Mouse (Mus musculus) cortical plate, adult 2 months (tissue): Measurements from ENCODE around the gene Kmt2a. TPM values are rescaled to one million over a fixed set of nuclear protein-coding genes. Genes with fewer than 3 reads are reported as not detected.

Experiments used
- H3K27ac ChIP-seq: fragments of 200-500 bp; 2 replicates; pipeline ENCODE4 v1.5.1; 2012; ENCODE audit warnings: low read length, control low read depth, inconsistent platforms; ENCODE audit not compliant: insufficient read depth
- H3K4me1 ChIP-seq: fragments of 200-500 bp; 2 replicates; pipeline ENCODE4 v1.6.1; 2011; ENCODE audit warnings: low read length; ENCODE audit not compliant: control insufficient read depth, insufficient read depth
- H3K4me3 ChIP-seq: fragments of 200-500 bp; 2 replicates; pipeline ENCODE4 v1.5.1; 2011; ENCODE audit warnings: mild to moderate bottlenecking, low read length, control low read depth; ENCODE audit not compliant: insufficient read depth
- CTCF ChIP-seq: fragments of 200-500 bp; IDR thresholded peaks from 2 replicates; pipeline ENCODE4 v1.5.1; 2011; ENCODE audit warnings: mild to moderate bottlenecking, control low read depth, low read length; ENCODE audit not compliant: insufficient read depth; ENCODE audit errors: extremely low read depth
- POLR2A ChIP-seq: fragments of 200-500 bp; IDR thresholded peaks from 2 replicates; pipeline ENCODE4 v1.6.1; 2011; ENCODE audit warnings: mild to moderate bottlenecking, low read length, control low read depth; ENCODE audit not compliant: insufficient read depth; ENCODE audit errors: extremely low read depth
- polyA plus RNA-seq: library from polyadenylated mRNA; depleted of rRNA; stranded (reverse); fragments of >200 nt; gene quantifications from 2 replicates; pipeline ENCODE4 v1.2.3, GENCODE M21; 2012; rRNA removed

Gene Kmt2a
- polyA plus RNA-seq, 1 experiment: 28.6 TPM

GRCm38 (mm10) chr9:44767101-44768028 is 113.7 kb downstream of the Kmt2a start, which contains the start of the genes Arcn1 and Ift46:
TSS of gene Arcn1 (minus strand) at chr9:44767845.
TSS of gene Ift46 (plus strand) at chr9:44767908.
- Histone ChIP-seq H3K27ac (peak within 1 kb of the TSS; percentile 89), H3K4me3 (peak within 1 kb of the TSS; percentile 87), H3K4me1 (peaks cover 1% of the 10 kb centered on the region; the same call in 1 of the 2 replicates)
- TF ChIP-seq CTCF (no peak), POLR2A (peak; percentile 66)

- TF ChIP-seq POLR2A (no peak), CTCF (no peak)
- Histone ChIP-seq H3K27ac (no peak overlapping the region), H3K4me1 (peaks cover 1% of the 10 kb centered on the region; the same call in 1 of the 2 replicates), H3K4me3 (no peak overlapping the region)
These were observed 120.2 kb downstream of the Kmt2a start for GRCm38 (mm10) chr9:44760873-44761272.

Other genes starting within 250 kb of the Kmt2a start
- gene Treh, start 208.1 kb downstream of the Kmt2a start, polyA plus RNA-seq: 0.10 and 0.21 TPM in 2 replicates
- 112 and 131 TPM in 2 replicates for gene Phldb1, start 146.1 kb downstream of the Kmt2a start, polyA plus RNA-seq
- 47.2 and 48.6 TPM in 2 replicates for gene Arcn1, start 113.5 kb downstream of the Kmt2a start, polyA plus RNA-seq
- gene Ift46, start 113.4 kb downstream of the Kmt2a start, polyA plus RNA-seq: 91.1 and 95.5 TPM in 2 replicates
- gene Tmem25, start 82.0 kb downstream of the Kmt2a start, polyA plus RNA-seq: 111 and 117 TPM in 2 replicates
- 0.61 and 0.62 TPM in 2 replicates for gene Ttc36, start 78.2 kb downstream of the Kmt2a start, polyA plus RNA-seq
- 755 and 827 TPM in 2 replicates for gene Atp5l, start 39.4 kb upstream of the Kmt2a start, polyA plus RNA-seq
- 24.1 and 26.1 TPM in 2 replicates for gene Ube4a, start 84.3 kb upstream of the Kmt2a start, polyA plus RNA-seq
- not detected in 2 replicates for gene Cd3g, start 99.1 kb upstream of the Kmt2a start, polyA plus RNA-seq
- 0.06 TPM in 1 of 2 replicates, not detected in the other for gene Cd3d, start 100.5 kb upstream of the Kmt2a start, polyA plus RNA-seq
- gene Cd3e, start 128.3 kb upstream of the Kmt2a start, polyA plus RNA-seq: 0.08 TPM in 1 of 2 replicates, not detected in the other
- 1.4 and 2.3 TPM in 2 replicates for gene Mpzl2, start 158.5 kb upstream of the Kmt2a start, polyA plus RNA-seq
- gene Mpzl3, start 173.9 kb upstream of the Kmt2a start, polyA plus RNA-seq: 3.0 and 3.1 TPM in 2 replicates
- gene Jaml, start 197.9 kb upstream of the Kmt2a start, polyA plus RNA-seq: 0.36 and 0.52 TPM in 2 replicates
- 123 TPM in 2 replicates for gene Scn2b, start 236.5 kb upstream of the Kmt2a start, polyA plus RNA-seq